Mouse (Mus musculus) T-helper 17 cell (primary cell): ENCODE data around the gene Klf8.
"Not testable (repeated sequence)": the region's sequence is repeated elsewhere in the genome, so short reads cannot be mapped to it uniquely, and the experiment has no call there.

Source experiments
- in situ Hi-C, 2 experiments: fragments of 300-600 bp; cut with MboI, MseI; formaldehyde crosslinking; loops; 1 replicate in 1 of 2; 2 replicates in 1 of 2; pipeline ENCODE4 v1.15.1; 2025; ENCODE audit warnings: high pct_unique_total_duplicates in 2 of 2

Gene Klf8

DNA sequence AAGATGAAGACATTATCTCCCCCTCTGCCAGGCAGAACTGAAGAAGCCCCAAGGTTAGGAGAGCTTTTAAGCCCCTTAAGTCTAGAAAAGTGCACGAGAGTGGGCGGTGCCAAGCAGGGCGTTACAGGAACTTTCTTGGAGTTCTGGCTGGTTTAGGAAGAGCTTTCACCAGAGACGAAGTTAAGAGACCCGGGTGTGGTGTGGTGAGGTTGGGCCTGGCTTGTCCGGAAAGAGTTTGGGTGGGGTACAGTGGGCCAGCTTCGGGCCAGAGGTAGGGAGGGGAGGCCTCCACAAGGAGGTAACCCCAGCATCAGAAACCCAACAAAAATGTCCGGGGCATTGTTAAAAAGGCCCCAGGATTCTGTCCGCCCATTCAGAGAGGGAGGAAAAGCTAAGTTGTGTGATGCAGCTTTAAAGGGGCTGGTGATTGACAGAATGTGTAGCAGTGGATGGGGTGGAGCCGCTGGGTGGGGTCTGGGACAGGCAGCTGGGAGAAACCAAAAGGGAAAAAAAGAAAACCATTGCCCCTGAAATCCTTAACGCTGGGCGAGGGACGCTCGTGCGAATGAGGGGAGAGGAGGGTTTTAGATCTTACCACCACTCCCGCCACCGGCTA, at the start of gene Klf8:
Gene Klf8 (plus strand): TSS at position 163 of the 616 bp plus-strand sequence.
- in situ Hi-C loops: no loop called here

DNA sequence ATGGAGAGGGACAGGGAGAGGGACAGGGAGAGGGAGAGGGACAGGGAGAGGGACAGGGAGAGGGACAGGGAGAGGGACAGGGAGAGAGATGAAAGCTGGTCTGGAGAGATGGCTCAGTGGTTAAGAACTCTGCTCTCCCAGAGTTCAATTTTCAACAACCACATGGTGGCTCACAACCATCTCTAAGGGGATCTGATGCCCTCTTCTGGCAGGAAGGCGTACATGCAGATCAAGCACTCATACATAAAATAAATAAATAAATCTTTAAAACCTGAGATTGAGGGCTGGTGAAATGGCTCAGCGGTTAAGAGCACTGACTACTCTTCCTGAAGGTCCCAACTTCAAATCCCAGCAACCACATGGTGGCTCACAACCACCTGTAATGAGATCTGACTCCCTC, 38.1 kb upstream of the Klf8 start:
- in situ Hi-C loops: not testable (repeated sequence)

DNA sequence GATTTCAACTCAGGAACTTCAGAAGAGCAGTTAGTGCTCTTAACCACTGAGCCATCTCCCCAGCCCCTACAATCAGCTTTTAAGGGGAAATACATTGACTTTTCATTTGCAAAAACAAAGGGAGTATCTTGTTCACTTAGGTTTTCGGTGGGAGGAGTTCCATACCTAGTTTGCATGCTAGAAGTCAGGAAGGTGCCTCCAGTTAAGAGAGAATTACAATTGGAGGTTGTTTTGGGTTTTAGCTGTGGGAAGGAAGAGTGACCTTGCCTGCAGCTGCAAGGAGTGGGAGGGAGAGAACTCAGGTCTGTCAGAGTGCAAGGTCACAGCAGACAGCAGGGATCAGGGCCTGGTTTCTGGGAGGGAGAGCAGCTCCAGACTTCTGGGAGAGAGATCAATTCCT, 26.2 kb upstream of the Klf8 start:
- in situ Hi-C loops: no loop called here

DNA sequence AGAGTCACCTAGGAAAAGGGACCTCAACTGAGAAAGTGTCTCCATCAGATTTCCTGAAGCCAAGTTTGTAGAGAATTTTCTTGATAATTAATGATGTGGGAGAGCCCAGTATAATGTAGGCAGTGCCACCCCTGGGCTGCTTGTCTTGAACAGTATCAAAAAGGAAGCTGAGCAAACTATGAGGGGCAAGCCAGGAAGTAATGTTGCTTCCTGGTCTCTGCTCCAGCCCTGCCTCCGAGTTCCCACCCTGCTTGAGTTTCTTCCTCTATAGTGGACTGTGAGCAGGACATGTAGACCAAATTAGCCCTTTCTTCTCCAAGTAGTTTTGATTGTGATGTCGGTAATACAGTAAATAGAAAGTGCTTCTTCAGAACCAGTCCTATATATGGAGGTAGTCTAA, 6.0 kb upstream of the Klf8 start:
- in situ Hi-C loops: no loop called here

- in situ Hi-C loops: no loop called here
Observed at GRCm38 (mm10) chrX:153233255-153233654, 4.0 kb upstream of the Klf8 start.

DNA sequence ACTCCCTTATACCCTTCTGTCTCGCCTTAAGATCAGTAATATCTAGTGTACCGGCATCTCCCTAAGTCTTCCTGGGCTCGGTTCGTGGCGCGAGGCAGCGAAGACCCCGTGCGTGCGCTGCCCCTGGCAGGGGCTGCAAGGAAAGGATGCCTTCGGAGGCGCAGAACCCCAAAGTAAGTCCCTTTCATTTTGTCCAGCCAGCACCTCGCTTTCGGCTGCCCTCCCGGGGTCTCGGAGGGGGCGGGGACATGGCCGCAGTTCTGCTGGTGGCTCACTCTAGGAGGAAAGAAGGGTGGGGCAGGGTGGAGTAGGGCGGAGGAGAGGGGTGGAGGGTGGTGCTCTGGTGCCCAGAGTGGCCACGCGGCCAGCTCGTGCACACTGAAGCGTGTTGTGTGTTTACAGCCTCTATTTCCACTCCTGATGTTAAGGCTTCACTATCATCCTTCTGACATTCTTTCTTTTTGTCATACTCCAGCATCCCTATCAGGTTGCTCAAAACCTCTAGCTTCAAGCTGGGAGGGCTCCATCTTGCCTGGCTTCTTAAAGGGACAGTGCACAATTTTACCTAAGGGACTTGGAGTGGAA, 746 bp downstream of the Klf8 start:
- in situ Hi-C loops: no loop called here

DNA sequence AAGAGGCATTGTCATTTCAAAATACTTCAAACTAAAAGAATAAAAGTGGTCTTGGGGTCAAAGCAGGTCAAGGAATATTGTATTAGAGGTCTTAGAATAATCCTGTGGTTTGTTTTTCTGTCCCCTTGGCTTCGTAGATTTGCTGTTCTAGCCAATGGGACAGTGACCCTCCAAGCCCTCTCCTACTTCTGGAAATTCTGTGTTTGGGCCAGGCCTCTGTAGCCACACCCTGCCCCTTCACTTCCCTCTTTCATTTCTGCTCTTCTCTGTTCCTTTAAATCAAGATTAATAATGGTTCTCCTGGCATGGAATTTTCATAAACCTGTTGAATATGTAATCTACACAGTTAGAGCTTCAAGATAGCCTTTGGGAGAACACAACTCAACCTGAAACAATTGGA, 17.0 kb downstream of the Klf8 start:
- in situ Hi-C loops: no loop called here

- in situ Hi-C loops: no loop called here
Observed at GRCm38 (mm10) chrX:153255504-153255903, 18.2 kb downstream of the Klf8 start.

- in situ Hi-C loops: no loop called here
Observed at GRCm38 (mm10) chrX:153282185-153282584, 44.9 kb downstream of the Klf8 start.

DNA sequence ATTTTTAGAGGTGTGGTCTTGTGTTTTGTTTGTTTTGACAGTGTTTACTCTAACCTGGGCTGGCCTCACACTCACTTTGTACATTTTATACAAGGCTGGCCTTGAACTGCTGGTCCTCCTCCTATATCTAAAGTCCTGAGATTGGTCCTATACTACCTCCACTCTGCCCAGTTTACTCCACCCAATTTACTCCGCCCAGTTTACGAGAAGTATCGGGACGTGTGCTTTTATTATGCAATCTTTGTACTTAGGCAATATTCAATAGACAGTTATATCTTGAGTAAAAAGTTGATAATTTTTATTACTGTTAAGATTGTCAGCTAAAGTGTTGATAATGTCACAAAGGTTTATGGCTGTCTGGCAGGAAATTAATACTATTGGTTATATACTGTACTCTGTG, 74.1 kb downstream of the Klf8 start:
- in situ Hi-C loops: no loop called here

DNA sequence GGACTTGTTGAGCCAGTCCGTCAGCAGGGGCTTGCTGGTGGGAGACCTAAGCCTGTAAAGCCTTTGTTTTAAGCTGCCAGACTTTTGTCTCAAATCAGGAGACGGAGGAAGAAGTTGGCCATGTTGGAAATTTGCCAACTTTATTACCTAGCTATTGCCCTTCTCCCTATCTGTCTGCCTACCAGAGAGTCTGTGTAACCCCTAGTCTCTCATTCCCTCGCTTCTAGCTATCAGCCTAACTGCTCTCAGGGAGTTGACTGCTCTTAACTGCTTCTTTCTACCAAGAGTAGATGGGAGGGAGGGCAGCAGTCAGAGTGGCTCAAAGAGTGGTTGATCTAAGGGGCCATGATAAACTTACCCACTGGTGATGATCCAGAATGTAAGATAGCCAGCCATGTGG, 85.8 kb downstream of the Klf8 start:
- in situ Hi-C loops: no loop called here

- in situ Hi-C loops: not testable (repeated sequence)
Observed at GRCm38 (mm10) chrX:153334140-153334539, 96.9 kb downstream of the Klf8 start.

DNA sequence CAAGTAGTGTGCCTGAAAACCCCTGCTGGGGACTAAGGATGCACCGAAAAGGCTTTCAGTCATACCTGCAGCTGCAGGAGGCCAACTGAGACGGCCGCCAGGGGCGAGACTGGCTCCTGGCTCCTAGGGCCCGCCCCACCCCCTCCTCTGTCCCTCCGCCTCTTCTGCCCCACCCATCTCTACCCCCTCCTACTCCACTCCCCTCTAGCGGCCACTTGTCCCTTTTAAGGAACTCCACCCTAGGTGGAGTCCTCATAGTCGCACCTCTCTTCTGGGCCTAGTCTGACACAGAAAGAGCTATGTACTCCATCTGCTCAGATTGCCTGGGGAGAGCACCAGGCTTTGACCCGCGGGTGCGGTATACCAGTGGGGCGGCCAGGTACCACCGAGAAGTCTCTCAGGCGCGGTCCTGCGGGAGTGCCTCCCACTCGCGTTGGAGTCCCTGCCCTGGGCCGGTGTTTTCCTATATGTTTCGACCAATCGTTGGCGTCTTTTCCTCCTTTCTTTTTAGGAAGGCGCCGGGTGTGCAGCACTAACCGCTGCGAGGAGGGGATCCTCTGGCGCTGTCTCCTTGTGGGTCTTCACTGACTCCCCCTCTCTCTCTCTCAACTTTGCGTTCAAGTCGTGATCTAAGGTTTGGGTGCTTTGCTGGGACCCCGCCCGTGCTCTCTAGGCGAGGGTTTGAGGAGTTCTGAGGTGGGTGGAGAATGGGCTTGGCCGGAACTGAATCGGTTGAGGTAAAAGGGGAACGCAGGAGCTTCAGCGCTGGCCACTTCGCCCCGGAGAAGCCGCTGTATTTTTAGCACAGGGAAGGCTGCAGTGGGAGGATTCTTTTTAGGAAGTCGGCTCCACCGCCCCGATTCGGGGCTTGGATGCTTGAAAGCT, 122.3 kb downstream of the Klf8 start:
- in situ Hi-C loops: no loop called here

DNA sequence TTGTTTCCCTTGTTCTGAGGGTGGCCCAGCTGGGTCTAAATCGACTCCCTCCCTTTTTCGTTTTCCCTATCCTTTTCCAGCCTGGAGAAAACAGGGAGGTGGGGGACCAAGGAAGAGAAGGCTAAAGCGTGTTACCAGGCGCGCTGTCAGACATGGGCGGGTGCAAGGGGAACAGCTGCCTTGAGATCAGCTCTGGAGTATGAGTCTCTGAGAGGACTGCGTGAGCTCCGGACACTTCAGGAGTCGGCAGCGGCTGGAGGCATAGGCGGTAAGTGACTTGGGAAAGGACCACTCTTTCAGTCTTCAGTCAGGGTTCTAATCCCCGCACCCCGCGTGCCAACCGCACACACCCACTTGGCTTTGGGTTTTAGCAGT, 122.9 kb downstream of the Klf8 start:
- in situ Hi-C loops: no loop called here

DNA sequence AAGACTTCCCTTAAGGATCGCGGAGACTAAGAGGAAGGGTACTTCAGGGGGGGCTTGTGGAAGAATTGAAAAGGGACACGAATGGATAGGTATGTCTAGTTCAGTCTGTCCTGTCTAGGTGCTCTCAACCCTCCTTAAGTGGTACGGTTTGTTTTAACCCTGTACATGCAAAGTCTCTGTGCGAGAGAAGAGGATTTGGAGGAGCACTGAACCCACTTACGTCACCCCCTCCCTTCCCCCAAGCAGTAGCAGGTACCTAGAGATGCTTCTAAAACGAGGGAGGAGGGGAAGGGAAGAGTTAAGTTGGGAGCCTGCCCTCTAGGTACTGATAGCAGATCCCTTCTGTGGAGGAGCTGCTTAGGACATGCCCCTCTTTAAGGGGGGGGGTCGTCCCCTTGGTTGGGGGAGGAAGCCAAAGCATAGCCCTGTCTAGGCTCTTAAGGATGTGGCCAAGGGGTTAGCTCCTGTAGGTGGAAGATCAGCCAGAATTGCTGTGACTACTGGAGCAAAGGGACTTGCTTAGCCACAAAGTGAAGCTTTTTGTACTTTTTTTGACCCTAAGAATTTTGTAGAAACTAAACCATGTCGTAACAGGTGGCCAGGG, 123.5 kb downstream of the Klf8 start:
- in situ Hi-C loops: no loop called here

- in situ Hi-C loops: no loop called here
Observed at GRCm38 (mm10) chrX:153366754-153367153, 129.5 kb downstream of the Klf8 start.

GRCm38 (mm10) chrX:153369780-153370179, 132.5 kb downstream of the Klf8 start:
- in situ Hi-C loops: loop anchor here in 1 of 2 experiments (10.0 kb wide), 1 partner anchor 645 kb away; no protein-coding TSS in a partner anchor

DNA sequence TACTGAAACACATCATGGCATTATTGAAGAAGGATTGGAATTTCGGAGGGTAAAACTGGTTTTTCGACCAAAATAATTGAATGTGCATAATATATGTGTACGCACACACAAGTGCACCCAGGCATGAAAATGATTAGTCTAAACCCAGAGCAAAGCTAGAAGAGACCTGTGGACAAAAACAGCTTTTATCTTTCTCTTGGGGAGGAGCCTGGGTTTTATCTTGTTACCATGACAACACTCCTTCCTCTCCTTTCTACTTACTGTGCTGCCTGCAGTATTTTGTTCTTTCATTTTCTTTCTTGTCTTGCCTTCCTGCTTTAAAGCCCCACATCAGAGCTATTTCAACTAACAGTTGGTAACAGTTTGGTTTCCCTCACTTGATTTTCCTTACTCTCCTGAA, 137.8 kb downstream of the Klf8 start:
- in situ Hi-C loops: loop anchor here in 1 of 2 experiments (10.0 kb wide), 1 partner anchor 650 kb away; no protein-coding TSS in a partner anchor

GRCm38 (mm10) chrX:153381753-153382152, 144.5 kb downstream of the Klf8 start:
- in situ Hi-C loops: no loop called here

- in situ Hi-C loops: no loop called here
Observed at GRCm38 (mm10) chrX:153389291-153389690, 152.0 kb downstream of the Klf8 start.

DNA sequence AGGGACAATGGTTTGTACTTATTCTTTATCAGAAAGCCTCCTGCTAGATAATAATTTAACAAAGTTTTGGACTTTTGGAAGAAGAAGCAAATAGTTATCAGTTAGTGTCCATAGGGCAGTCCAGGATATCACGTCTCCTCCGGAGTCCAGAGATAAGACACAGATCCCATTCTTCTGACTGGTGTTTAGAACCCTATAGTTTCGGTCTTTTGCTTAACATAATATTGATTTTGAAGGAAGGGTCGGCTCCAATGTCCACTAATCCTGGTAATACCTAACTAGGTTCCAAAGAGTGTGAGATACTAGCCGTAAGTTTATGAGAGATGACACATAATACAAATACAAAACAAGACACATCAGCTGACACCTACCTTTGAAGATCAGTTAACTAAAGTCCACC, 179.8 kb downstream of the Klf8 start:
- in situ Hi-C loops: no loop called here

DNA sequence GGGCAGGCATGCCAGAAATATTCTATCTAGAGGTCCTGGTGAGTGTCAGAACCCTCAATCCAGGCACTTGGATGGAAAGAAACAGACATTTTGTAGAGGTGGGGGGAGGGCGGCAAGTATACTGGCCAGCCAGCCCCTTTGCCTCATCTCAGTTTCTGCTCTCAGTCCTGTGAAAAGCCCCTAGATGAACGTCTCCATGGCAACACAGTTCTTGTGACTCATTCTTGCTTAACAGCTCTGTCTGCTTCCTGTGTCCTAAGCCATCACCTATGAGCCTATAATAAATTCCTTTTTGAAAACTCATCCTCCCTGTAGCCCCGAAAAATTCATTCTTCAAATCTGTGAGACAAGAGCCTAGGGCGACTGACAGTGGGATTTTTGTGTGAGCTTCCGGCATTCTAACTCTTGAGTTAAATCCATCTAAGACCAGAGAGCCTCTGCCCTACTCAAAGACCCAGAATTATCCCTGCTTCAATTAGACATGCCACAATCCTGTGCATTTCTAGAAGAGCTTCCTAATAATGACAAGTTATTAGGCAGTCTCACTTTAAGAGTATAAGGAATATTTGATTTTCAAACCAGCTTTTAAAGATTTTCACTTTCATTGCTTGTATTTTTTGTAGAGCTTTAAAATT, 196.5 kb downstream of the Klf8 start:
- in situ Hi-C loops: no loop called here
